Mouse (Mus musculus): Measurements from ENCODE around the gene Ccdc194.

Ccdc194 gene

DNA sequence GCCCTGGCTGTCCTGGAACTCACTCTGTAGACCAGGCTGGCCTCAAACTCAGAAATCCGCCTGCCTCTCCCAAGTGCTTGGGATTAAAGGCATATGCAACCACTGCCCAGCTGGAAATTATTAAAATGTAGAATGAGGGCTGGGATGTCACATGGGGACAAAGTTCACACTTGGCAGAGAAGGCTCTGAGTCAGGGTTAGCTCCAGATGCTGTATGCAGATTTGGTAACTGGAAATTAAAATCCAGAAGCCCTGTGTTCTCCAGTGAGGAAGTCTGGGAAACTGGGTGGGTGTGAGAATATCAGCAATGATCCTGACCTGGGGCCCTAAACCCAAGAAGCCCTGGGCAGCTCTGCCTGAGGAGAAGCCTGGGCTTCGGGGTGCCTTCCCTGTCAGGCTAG, 16.2 kb downstream of the Ccdc194 start:
- peak; percentile 86 for DNase-seq (ENCODE audit: low spot score)

DNA sequence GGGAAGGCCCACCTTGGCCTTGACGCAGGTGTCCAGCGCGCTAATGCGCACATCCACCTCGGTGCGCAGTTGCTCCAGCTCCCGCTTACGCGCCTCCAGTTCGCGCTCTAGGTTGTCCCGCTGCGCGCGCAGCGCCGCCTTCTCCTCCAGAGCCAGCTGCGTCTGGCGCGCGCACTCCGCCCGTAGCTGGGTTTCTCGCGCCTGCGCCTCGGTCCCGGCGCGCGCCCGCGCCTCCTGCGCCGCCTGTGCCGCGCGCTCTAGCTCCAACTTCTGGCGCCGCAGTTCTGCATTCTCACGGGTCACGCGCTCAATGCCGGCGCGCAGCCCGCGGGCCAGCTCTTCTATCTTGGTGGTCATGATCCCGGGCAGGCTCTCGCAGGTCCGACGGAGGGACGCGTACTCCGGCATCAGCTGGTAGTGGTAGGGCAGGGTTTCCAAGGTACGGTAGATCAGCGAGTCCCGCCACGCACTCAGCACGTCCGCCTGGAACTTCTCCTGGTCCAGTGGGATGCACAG, 17.9 kb downstream of the Ccdc194 start:
- no peak for DNase-seq (ENCODE audit: low spot score)

GRCm38 (mm10) chr8:71505979-71506378, 19.5 kb downstream of the Ccdc194 start:
- DNase-seq (ENCODE audit: low spot score), result peak; percentile 69

- DNase-seq (ENCODE audit: low spot score), result no peak
Measured at GRCm38 (mm10) chr8:71505326-71505725, 20.2 kb downstream of the Ccdc194 start.

DNA sequence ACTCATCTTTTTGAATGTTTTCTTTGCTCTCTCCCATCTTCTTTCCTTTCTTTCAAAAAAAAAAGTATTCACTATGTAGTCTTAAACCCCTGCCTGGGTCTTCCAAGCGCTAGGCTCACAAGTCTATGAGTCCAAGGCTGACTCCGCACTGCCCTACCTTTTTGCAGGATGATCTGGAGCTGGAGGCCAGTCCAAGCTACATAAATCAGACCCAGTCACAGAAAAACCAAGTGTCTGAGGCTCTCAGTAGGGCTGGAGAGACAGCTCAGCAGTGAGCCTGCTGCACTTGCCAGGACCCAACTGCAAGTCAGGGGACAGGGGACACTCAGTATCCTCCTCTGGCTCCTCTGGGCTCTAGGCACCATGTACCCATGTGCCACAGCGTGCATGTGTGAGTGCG, 21.2 kb downstream of the Ccdc194 start:
- no peak for DNase-seq (ENCODE audit: low spot score)

DNA sequence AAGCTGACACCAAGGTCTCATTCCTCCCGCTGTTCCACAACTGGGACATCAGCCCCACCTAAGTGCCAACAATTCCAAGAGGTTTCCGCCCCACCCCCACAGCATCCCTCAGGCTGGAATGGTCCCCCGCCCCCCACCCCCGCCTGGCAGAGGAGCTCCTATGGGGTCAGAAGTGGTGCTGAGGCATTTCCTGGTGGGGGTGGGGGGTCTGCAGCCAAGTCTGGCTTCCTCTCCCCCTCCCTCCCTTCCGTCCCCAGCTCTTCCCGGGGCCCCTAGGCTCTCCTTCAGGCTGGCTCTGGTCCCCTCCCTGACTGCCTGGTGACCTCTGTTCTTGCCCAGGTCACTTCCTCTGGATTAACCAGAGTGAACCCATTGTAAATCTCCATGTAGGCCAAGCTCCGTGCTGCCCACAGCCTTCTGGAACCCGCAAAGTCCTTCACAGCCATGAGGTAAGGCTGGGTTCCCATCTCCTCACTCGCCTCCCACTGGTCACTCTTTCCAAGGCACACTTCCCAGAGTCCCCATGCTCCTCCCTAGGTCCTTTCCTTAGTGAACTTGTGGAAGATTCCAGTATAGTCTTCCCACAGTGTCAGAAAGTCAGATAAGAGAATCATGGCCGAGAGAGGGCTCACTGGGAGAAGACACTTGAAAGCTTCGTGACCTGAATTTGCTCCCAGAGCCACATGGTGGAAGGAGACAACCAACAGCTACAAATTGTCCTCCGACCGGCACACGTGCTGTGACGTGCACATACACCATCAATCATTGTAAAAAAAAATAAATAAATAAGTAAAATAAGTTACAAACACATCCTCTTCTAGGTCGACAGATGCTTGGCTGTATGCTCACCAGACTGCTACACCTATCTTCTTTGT, 26.5 kb downstream of the Ccdc194 start:
- no peak for DNase-seq (ENCODE audit: low spot score)

DNA sequence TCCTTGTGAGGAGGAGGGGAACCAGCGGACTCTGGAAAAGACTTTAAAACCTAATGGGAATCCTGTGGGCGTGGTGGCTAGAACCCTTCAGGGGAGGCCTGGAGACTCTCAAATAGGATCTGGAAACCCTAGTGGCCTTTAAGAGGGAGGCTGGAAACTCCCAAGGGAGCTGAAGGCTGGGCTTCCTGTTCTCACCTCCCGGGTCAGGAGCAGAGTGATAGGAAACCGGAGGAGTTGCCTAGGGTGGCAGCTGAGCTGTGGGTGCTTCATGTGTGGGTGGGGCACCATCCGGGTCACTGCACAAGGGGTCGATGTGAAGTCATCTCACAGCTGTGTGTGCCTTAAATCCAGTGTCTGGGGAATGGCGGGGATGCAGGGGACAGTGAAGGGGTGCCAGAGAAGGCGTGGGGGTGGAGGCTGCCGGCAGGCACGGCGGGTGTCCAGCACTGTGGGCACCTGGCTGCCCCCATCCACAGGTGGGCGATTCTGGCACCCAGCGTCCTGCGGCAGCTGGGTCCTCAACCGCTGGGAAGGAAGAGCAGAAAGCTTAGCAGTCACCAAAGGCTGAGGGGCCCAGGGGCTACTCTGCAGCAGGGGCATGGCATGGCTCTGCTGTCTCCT, 27.5 kb downstream of the Ccdc194 start:
- no peak for DNase-seq (ENCODE audit: low spot score)

DNA sequence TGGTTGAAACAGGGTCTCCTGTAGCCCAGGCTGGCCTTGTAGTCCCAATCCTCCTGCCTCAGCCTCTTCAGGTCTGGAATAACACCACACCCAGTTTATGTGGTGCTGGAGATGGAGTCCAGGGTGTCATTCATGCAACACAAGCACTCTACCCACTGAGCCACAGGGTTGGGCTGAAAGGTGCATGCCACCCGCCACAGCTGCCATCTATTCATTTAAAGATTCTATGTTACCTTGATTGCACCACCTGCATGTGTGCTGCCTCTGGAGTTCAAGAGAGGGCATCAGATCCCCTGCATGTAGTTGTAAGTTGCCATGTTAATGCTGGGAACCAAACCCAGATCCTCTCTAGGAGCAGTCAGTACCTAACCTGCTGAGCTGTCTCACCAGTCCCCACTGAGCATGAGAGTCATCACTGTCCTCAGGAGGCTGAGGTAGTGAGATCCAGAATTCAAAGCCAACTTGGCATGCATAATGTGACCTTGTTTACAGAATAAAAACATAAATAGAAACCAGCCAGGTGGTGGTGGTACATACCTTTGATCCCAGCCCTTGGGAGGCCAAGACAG, 28.4 kb downstream of the Ccdc194 start:
- no peak for DNase-seq (ENCODE audit: low spot score)

- DNase-seq (ENCODE audit: low spot score), result peak; percentile 97
Measured at GRCm38 (mm10) chr8:71496481-71496880, 29.0 kb downstream of the Ccdc194 start.

- peak; percentile 91 for DNase-seq (ENCODE audit: low spot score)
Measured at GRCm38 (mm10) chr8:71495811-71496210, 29.7 kb downstream of the Ccdc194 start.

- DNase-seq (ENCODE audit: low spot score), result peak; percentile 98
Measured at GRCm38 (mm10) chr8:71495039-71495438, 30.5 kb downstream of the Ccdc194 start.

DNA sequence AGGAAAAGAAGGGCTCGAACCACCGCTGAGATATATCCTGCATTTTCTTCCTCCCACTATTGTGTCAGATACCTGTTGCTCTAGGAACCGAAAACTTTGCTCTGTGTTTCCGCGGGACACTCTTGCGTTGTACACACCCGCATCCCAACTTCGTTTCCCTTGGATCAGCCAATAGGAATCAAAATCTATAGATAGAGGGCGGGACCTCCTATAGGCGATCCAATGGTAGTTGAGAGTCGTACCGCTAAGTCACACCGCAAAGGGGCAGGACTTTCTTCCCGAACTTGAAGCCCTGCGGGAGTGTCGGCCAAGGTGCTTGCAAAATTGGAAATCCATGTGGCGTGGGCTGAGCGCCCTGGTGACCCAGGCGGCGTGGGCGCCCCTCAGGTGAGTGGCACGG, 37.1 kb downstream of the Ccdc194 start:
- peak; percentile 96 for DNase-seq (ENCODE audit: low spot score)

GRCm38 (mm10) chr8:71487691-71488445, 37.6 kb downstream of the Ccdc194 start, which contains the start of gene Gtpbp3:
Gene Gtpbp3 (plus strand): TSS chr8:71488103.
- DNase-seq (ENCODE audit: low spot score), result peak; percentile 90

DNA sequence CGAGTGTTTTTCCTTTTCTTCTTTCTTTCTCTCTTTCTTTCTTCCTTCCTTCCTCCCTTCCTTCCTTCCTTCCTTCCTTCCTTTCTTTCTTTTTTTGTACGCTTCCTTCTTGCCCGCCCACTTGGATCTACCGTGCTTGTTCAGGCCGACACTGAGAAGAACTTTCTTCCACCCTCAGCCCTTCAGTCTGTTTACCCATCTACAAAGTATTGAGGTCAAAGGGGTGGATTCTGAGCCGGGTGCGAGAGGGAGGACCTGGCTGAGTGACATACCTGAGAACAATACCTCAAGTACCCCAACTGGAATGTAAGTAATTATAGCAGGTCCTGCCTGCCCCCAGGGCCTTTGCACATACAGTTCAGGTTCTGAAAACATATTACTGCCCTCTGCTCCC, 39.4 kb downstream of the Ccdc194 start:
- DNase-seq (ENCODE audit: low spot score), result no peak

GRCm38 (mm10) chr8:71485142-71486135, 40.1 kb downstream of the Ccdc194 start, which contains the start of gene Ano8:
Gene Ano8 (minus strand): TSS chr8:71485963.
- DNase-seq (ENCODE audit: low spot score), result peak; percentile 87

DNA sequence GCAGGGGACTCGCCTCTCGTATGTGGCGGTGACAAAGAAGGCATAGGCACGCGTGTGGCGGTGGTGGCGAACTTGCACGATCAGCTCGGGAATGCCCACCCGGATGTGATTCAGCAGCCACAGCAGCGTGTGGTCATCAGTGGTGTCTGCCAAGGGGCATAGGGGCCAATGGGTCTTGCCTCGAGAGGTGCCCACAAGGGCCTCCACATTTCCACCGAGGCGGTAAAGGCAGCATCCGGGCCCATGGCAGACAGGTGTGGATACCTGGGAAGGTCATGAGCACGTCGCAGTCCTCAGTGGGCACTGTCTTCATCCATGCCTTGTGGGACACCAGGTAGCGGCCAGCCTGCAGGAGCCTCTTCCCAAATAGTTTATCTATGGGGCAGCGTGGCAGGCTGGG, 40.8 kb downstream of the Ccdc194 start:
- DNase-seq (ENCODE audit: low spot score), result no peak

DNA sequence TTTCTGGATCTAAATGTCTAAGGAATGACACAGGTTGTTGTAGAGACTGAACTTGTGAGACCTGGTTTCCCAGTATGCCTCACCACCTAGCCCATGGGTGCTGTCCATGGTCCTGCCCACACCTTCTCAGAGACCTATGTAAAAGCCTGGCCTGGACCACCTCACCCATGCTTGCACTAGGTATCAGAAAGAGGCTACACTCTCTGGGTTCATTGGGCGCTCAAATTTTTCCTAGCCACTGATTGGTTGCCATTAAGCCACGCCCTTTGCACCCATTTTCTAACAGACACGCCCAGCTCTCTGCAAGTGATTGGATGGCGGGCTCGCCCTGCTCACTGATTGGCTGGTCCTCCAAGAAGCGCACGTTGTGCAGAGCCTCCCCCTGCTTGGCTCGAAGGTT, 41.6 kb downstream of the Ccdc194 start:
- peak; percentile 62 for DNase-seq (ENCODE audit: low spot score)

DNA sequence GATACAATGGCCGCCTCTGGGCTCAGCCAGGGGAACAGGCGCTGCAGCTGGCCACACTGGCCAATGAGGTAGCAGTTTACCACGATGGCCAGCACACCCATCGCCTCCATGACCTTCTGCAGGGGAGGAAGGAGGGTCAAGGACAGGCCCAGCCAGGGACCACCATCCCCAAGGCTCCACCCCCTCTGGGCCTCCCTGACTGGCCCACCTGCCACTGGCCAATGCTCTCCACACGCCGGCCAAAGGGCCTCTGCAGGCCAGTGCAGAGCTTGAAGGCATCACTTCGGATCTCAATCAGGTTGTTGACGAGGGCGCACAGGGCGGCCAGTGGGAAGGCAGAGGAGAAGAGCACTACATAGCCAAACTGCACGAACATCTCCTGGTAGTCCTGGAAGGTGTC, 46.6 kb downstream of the Ccdc194 start:
- DNase-seq (ENCODE audit: low spot score), result no peak

DNA sequence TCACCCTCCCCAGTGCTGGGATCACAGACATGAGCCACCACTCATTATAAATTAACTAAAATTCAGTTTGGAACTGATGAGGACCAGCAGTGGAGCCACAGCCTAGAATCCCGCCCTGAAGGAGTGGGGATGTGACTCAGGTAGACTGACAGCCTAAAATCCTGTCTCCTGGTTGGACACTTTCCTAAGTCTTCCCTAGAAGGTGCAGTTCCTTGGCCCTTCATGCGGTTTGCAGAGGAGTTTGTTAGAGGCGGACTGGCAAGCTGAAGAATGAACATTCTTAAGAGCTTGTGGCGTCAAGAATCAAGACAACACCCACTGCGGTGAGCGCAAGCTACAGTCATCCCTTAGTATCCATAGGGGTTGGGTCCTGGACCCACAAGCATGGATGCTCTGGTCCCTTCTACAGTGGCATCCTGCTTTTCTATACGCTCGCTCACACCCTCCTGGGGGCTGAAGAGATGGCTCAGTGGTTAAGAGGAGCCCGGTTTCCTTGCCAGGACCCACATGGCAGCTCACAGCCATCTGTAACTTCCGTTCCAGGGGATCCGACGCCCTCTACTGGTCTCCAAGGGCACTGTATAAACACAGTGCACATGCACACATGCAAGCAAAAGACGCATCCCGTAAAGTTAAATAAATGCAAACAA, 48.2 kb downstream of the Ccdc194 start:
- DNase-seq (ENCODE audit: low spot score), result no peak

Measured in adipocyte (in vitro differentiated cells).